In the genomic region with DNA sequence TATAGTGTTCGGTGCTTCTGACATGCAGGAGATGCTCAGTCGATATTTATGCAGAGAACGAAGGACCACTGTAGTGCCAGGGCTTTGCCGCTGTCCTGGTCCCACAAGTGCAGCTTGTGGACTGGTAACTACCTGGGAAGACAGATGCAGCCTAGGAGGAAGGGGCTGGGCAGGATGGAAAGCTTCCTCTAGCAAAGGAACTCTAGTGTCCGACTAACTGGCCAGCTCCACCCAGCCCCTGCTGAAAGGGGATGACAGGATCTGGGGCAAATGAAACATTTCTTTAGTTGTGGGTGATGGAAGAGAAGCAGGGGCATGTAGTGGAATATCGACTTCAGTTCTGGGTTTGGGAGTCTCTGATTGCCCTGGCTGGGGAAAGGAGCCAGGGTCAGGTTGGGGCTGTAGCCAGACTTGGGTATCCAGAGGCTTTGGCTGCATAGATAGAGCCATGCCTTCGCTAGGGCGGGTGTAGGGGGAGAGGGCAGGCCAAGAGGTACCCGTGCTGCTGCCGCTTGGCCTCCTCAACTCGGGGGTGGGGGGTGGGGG, we compare ENCODE assay signal across 8 mouse cellular contexts. TPM values are rescaled to one million over a fixed set of nuclear protein-coding genes. Genes with fewer than 3 reads are reported as not detected.
DNase-seq lines count a peak whose midpoint lies in the region; ATAC-seq and TF ChIP-seq lines count a peak whose summit lies in the region.
"Had no signal": no experiment of that assay in that cellular context is flagged by ENCODE, and none has a peak within 500 bp of the region (broad histone marks: within the 10 kb centered on the region; RNA-seq: fewer than 3 reads in every experiment).

No protein-coding gene starts in this region.

- no peaks in the 10 kb centered on the region; the same call in 1 of the 2 replicates for H3K4me1 ChIP-seq in lung, embryonic 16.5 days (replicated peaks; ENCODE audit: control insufficient read depth, insufficient read depth, low read length)
- peaks cover 23% of the 10 kb centered on the region; the same call in 1 of the 2 replicates for H3K4me1 ChIP-seq in forebrain, embryonic 14.5 days (ENCODE audit: control insufficient read depth, insufficient read depth, low read length)
- H3K4me1 ChIP-seq in liver, embryonic 13.5 days (replicated peaks) = peaks cover 9% of the 10 kb centered on the region
- peaks cover 5% of the 10 kb centered on the region; the same call in 1 of the 2 replicates for H3K4me1 ChIP-seq in thymus, adult 2 months (replicated peaks; ENCODE audit: control insufficient read depth, insufficient read depth, low read length)

- peak overlapping the region; percentile 5; the same call in 1 of the 2 replicates for H3K9ac ChIP-seq in lung, embryonic 16.5 days (ENCODE audit: low read length)
- peak overlapping the region; percentile 90 for H3K9ac ChIP-seq in forebrain, embryonic 14.5 days (ENCODE audit: low read length)
- no peak overlapping the region for H3K9ac ChIP-seq in liver, embryonic 13.5 days

- ATAC-seq in lung, embryonic 16.5 days (ENCODE audit: low read depth) = no peak; the same call in 1 of the 2 replicates
- no peak for ATAC-seq in forebrain, embryonic 14.5 days
- no peak for ATAC-seq in liver, embryonic 13.5 days (ENCODE audit: low read depth)
- ATAC-seq in erythroblast, adult 5-6 weeks (replicated peaks; ENCODE audit: low FRiP score, poor library complexity, severe bottlenecking) = no peak

- 22% methylated on average over 10 of the region's 11 CpGs for WGBS in lung, embryonic 16.5 days
- WGBS in forebrain, embryonic 14.5 days = 27% methylated on average over 11 of the region's 11 CpGs
- 25% methylated on average over 11 of the region's 11 CpGs for WGBS in liver, embryonic 13.5 days (ENCODE audit: insufficient replicate concordance)
- WGBS in thymus, adult 2 months = 33% methylated on average over 11 of the region's 11 CpGs

- H3K27ac ChIP-seq in lung, embryonic 16.5 days (ENCODE audit: low read length) = no peak overlapping the region
- peak overlapping the region; percentile 81; the same call in 1 of the 2 replicates for H3K27ac ChIP-seq in forebrain, embryonic 14.5 days (ENCODE audit: low read depth, low read length)
- no peak overlapping the region for H3K27ac ChIP-seq in liver, embryonic 13.5 days
- H3K27ac ChIP-seq in thymus, adult 2 months (ENCODE audit: control insufficient read depth, insufficient read depth, low read length) = no peak overlapping the region

- TF ChIP-seq CTCF in thymus, adult 2 months (IDR thresholded peaks at IDR 0.05; ENCODE audit: borderline replicate concordance, control insufficient read depth, extremely low read depth, insufficient read depth, low read length, poor library complexity) = no peak

- peak overlapping the region; percentile 61 for H3K4me3 ChIP-seq in lung, embryonic 16.5 days (ENCODE audit: low read length)
- H3K4me3 ChIP-seq in forebrain, embryonic 14.5 days (ENCODE audit: low read depth, low read length) = peak overlapping the region; percentile 74
- H3K4me3 ChIP-seq in liver, embryonic 13.5 days (replicated peaks) = peak overlapping the region; percentile 49; the same call in 1 of the 2 replicates
- no peak overlapping the region for H3K4me3 ChIP-seq in thymus, adult 2 months (ENCODE audit: control insufficient read depth, insufficient read depth, low read length)

- H3K36me3 ChIP-seq in lung, embryonic 16.5 days (ENCODE audit: control insufficient read depth, insufficient read depth, low read length) = no peaks in the 10 kb centered on the region
- H3K36me3 ChIP-seq in forebrain, embryonic 14.5 days (ENCODE audit: control insufficient read depth, insufficient read depth, low read length) = no peaks in the 10 kb centered on the region
- no peaks in the 10 kb centered on the region for H3K36me3 ChIP-seq in liver, embryonic 13.5 days
- H3K36me3 ChIP-seq in thymus, adult 2 months (ENCODE audit: control insufficient read depth, insufficient read depth, low read length) = no peaks in the 10 kb centered on the region

- TF ChIP-seq POLR2A in thymus, adult 2 months (IDR thresholded peaks at IDR 0.05; ENCODE audit: control insufficient read depth, extremely low read depth, insufficient read depth, low read length, poor library complexity) = no peak

- peak overlapping the region; percentile 99 for H3K4me2 ChIP-seq in lung, embryonic 16.5 days (ENCODE audit: low read depth, low read length)
- peak overlapping the region; percentile 91 for H3K4me2 ChIP-seq in forebrain, embryonic 14.5 days (ENCODE audit: low read length)
- peak overlapping the region; percentile 68 for H3K4me2 ChIP-seq in liver, embryonic 13.5 days

- no peaks in the 10 kb centered on the region for H3K9me3 ChIP-seq in lung, embryonic 16.5 days (ENCODE audit: control insufficient read depth, low read length)
- H3K9me3 ChIP-seq in forebrain, embryonic 14.5 days (replicated peaks; ENCODE audit: control insufficient read depth, low read length) = no peaks in the 10 kb centered on the region
- H3K9me3 ChIP-seq in liver, embryonic 13.5 days (replicated peaks) = no peaks in the 10 kb centered on the region

- H3K27me3 ChIP-seq in lung, embryonic 16.5 days (ENCODE audit: control insufficient read depth, insufficient read depth, low read depth, low read length) = peaks cover 28% of the 10 kb centered on the region
- H3K27me3 ChIP-seq in forebrain, embryonic 14.5 days (replicated peaks; ENCODE audit: control insufficient read depth, insufficient read depth, low read length) = no peaks in the 10 kb centered on the region
- H3K27me3 ChIP-seq in liver, embryonic 13.5 days = peaks cover 77% of the 10 kb centered on the region
- peaks cover 16% of the 10 kb centered on the region for H3K27me3 ChIP-seq in thymus, adult 2 months (ENCODE audit: control insufficient read depth, insufficient read depth, low read length)

- DNase-seq in lung, postnatal 4 days = no peak
- peak; percentile 30 for DNase-seq in forebrain, embryonic 14.5 days (ENCODE audit: low spot score)
- DNase-seq in liver, embryonic 13.5 days = no peak
- DNase-seq in thymus, adult 2 months = no peak
- DNase-seq in thymus, postnatal 36 days = no peak
- DNase-seq: adrenal gland, adult 8-10 months had no signal

RNA-seq across cellular contexts. Expression of a gene that starts 0.5 kb away (rescaled TPM):
- polyA plus RNA-seq in lung, embryonic 16.5 days (2015; fragmentation: Nextera tagmentation; extraction: Ambion mirVana) = 1.5 and 1.7 TPM in 2 replicates
- 18.9 and 19.9 TPM in 2 replicates for polyA plus RNA-seq in forebrain, embryonic 14.5 days (2014; fragmentation: Nextera tagmentation; extraction: Ambion mirVana)
- 0.12 and 0.15 TPM in 2 replicates for polyA plus RNA-seq in liver, embryonic 13.5 days (2015; fragmentation: Nextera tagmentation; extraction: Ambion mirVana)
- 7.4 and 8.1 TPM in 2 replicates for polyA plus RNA-seq in thymus, adult 2 months (2012; rRNA removed)
- total RNA-seq in erythroblast, adult 5-6 weeks (2015; ENCODE audit: low replicate concordance) = 0.63 TPM in 1 of 2 replicates, not detected in the other
- total RNA-seq in erythroblast, adult 5-6 weeks (2017; ENCODE audit: low replicate concordance) = 0.17 TPM in 1 of 2 replicates, not detected in the other
